Mouse (Mus musculus) layer of hippocampus, adult 2 months (tissue): ENCODE measurements around the gene Nepro. TPM values are rescaled to one million over a fixed set of nuclear protein-coding genes. Genes with fewer than 3 reads are reported as not detected.
A peak's percentile ranks its signal among the peaks of the same experiment; 100 is the strongest.

ENCODE experiments used
- DNase-seq, 2 experiments: peaks; one replicate each; pipeline ENCODE4 v3.0.0; 2022; ENCODE audit warnings: low spot score in 2 of 2
- H3K27ac ChIP-seq: fragments of 200-600 bp; 2 replicates; pipeline ENCODE4 v1.8.1; 2022
- H3K4me3 ChIP-seq: fragments of 200-600 bp; 2 replicates; pipeline ENCODE4 v1.8.1; 2022; ENCODE audit warnings: mild to moderate bottlenecking
- CTCF ChIP-seq: fragments of 200-600 bp; conservative IDR thresholded peaks from 2 replicates; pipeline ENCODE4 v1.8.1; 2022; ENCODE audit warnings: antibody characterized with exemption, mild to moderate bottlenecking, moderate library complexity
- long read RNA-seq, 2 experiments: library from polyadenylated mRNA; stranded (forward); transcript quantifications; one replicate each; pipeline ENCODE4 v2.0.0; 2021; ENCODE audit warnings: borderline mapping rate in 2 of 2
- total RNA-seq, 2 experiments: library from RNA; stranded (reverse); gene quantifications; 2 replicates each; pipeline ENCODE4 v1.2.3; 2021

The Nepro gene
- total RNA-seq: 1 to 10 TPM; 5.7 to 6.5 TPM
- long read RNA-seq, experiment 1: 0 reads
- long read RNA-seq, experiment 2, partial matches to known transcripts: 0 of 1 reads
- long read RNA-seq, experiment 2, other reads (novel, unspliced or antisense): 1 of 1 reads

GRCm38 (mm10) chr16:44724083-44724787 lies at the start of gene Nepro:
Gene Nepro, plus strand, starts transcription at chr16:44724301.
- H3K27ac ChIP-seq: peak within 1 kb of the TSS; percentile 94
- H3K4me3 ChIP-seq: peak within 1 kb of the TSS; percentile 77
- peak; percentile 88 to 92 for DNase-seq
- no peak for TF ChIP-seq CTCF

- TF ChIP-seq CTCF: no peak
- H3K4me3 ChIP-seq: no peak overlapping the region
- H3K27ac ChIP-seq: no peak overlapping the region
- DNase-seq: no peak
Measured at GRCm38 (mm10) chr16:44676357-44676756, 47.7 kb upstream of the Nepro start.

- Histone ChIP-seq H3K4me3 (no peak overlapping the region), H3K27ac (no peak overlapping the region)
- TF ChIP-seq CTCF: no peak
- DNase-seq: no peak
Measured at GRCm38 (mm10) chr16:44679082-44679481, 45.0 kb upstream of the Nepro start.

GRCm38 (mm10) chr16:44679503-44679971 lies 44.6 kb upstream of the Nepro start:
- no peak for DNase-seq
- Histone ChIP-seq H3K4me3 (no peak overlapping the region), H3K27ac (no peak overlapping the region)
- TF ChIP-seq CTCF: no peak

- Histone ChIP-seq H3K4me3 (no peak overlapping the region), H3K27ac (no peak overlapping the region)
- TF ChIP-seq CTCF: no peak
- DNase-seq: peak; percentile 64 to 70
Measured at GRCm38 (mm10) chr16:44680756-44681498, 43.2 kb upstream of the Nepro start.

- no peak overlapping the region for H3K4me3 ChIP-seq
- DNase-seq: no peak
- no peak for TF ChIP-seq CTCF
- no peak overlapping the region for H3K27ac ChIP-seq
Measured at GRCm38 (mm10) chr16:44684646-44685045, 39.5 kb upstream of the Nepro start.

GRCm38 (mm10) chr16:44685401-44685800 lies 38.7 kb upstream of the Nepro start:
- DNase-seq: no peak
- TF ChIP-seq CTCF: no peak
- Histone ChIP-seq H3K4me3 (no peak overlapping the region), H3K27ac (no peak overlapping the region)

GRCm38 (mm10) chr16:44686991-44687718 lies 36.9 kb upstream of the Nepro start:
- Histone ChIP-seq H3K4me3 (no peak overlapping the region), H3K27ac (no peak overlapping the region)
- no peak for TF ChIP-seq CTCF
- DNase-seq: no peak

- DNase-seq: no peak
- H3K4me3 ChIP-seq: no peak overlapping the region
- H3K27ac ChIP-seq: no peak overlapping the region
- TF ChIP-seq CTCF: no peak
Measured at GRCm38 (mm10) chr16:44687719-44688420, 36.2 kb upstream of the Nepro start.

- no peak for DNase-seq
- H3K27ac ChIP-seq: no peak overlapping the region
- TF ChIP-seq CTCF: no peak
- H3K4me3 ChIP-seq: no peak overlapping the region
Measured at GRCm38 (mm10) chr16:44688507-44688906, 35.6 kb upstream of the Nepro start.

- H3K4me3 ChIP-seq: no peak overlapping the region
- TF ChIP-seq CTCF: no peak
Measured at GRCm38 (mm10) chr16:44690501-44690900, 33.6 kb upstream of the Nepro start.

GRCm38 (mm10) chr16:44691066-44691465 lies 33.0 kb upstream of the Nepro start:
- TF ChIP-seq CTCF: no peak
- Histone ChIP-seq H3K27ac (no peak overlapping the region), H3K4me3 (no peak overlapping the region)
- no peak for DNase-seq

More at GRCm38 (mm10) chr16:44690501-44690900, 33.6 kb upstream of the Nepro start:
- H3K27ac ChIP-seq: no peak overlapping the region
- no peak for DNase-seq
